Mouse (Mus musculus): ENCODE data around the gene Slfn4.

GRCm38 (mm10) chr11:83216119-83216518 is 41.1 kb downstream of the Slfn4 start:
- TF ChIP-seq CTCF (IDR thresholded peaks at IDR 0.05; ENCODE audit: low read depth, low read length), result no peak
- no peak for TF ChIP-seq POLR2A (IDR thresholded peaks at IDR 0.05; ENCODE audit: extremely low read depth, insufficient read depth, low read length)

Measured in liver, adult 2 months (tissue).